Mouse (Mus musculus) lung, embryonic 14.5 days (tissue): ENCODE results near the gene Stx11. TPM values are rescaled to one million over a fixed set of nuclear protein-coding genes. Genes with fewer than 3 reads are reported as not detected.

ENCODE experiments used
- ATAC-seq: fragments of 200-750 bp; cut with Nextera tagmentation; 2 replicates; pipeline ENCODE4 v1.8.0; 2017; ENCODE audit warnings: mild to moderate bottlenecking, moderate TSS enrichment, moderate library complexity; ENCODE audit not compliant: insufficient read depth
- DNase-seq: peaks from one replicate; pipeline ENCODE4 v3.0.0-alpha.2; 2015
- H3K27ac ChIP-seq: fragments of 300-500 bp; sonication (generic); 2 replicates; pipeline ENCODE4 v1.5.1; 2014; ENCODE audit warnings: low read depth, mild to moderate bottlenecking, moderate library complexity
- H3K27me3 ChIP-seq: fragments of 300-500 bp; sonication (generic); 2 replicates; pipeline ENCODE4 v1.6.1; 2014; ENCODE audit warnings: low read length, control low read depth; ENCODE audit not compliant: insufficient read depth
- H3K36me3 ChIP-seq: fragments of 300-500 bp; sonication (generic); 2 replicates; pipeline ENCODE4 v1.6.1; 2014; ENCODE audit warnings: control low read depth; ENCODE audit not compliant: insufficient read depth
- H3K4me1 ChIP-seq: fragments of 300-500 bp; sonication (generic); 2 replicates; pipeline ENCODE4 v1.6.1; 2014; ENCODE audit warnings: antibody characterized with exemption, control low read depth; ENCODE audit not compliant: insufficient read depth
- H3K4me2 ChIP-seq: fragments of 300-500 bp; sonication (generic); 2 replicates; pipeline ENCODE4 v1.6.1; 2014; ENCODE audit warnings: mild to moderate bottlenecking
- H3K4me3 ChIP-seq: fragments of 300-500 bp; sonication (generic); 2 replicates; pipeline ENCODE4 v1.5.1; 2014; ENCODE audit warnings: low read depth, low read length
- H3K9ac ChIP-seq: fragments of 300-500 bp; sonication (generic); 2 replicates; pipeline ENCODE4 v1.6.1; 2014
- H3K9me3 ChIP-seq: fragments of 300-500 bp; sonication (generic); 2 replicates; pipeline ENCODE4 v1.6.1; 2016; ENCODE audit warnings: low read depth, low read length, control low read depth
- CTCF ChIP-seq: IDR thresholded peaks from 2 replicates; pipeline ENCODE4 v1.5.1; 2016; ENCODE audit warnings: antibody characterized with exemption, low read depth
- WGBS: fragments of 180-500 bp; shearing (Covaris S2); extraction: QIAGEN DNeasy Blood & Tissue Kit; methylation state at CpG from one replicate; pipeline ENCODE4 v1.1.7; 2014; 5-methylcytosine and 5-hydroxymethylcytosine counted together
- polyA plus RNA-seq: library from polyadenylated mRNA; unstranded; fragments of >200 nt; fragmentation: Nextera tagmentation; extraction: Ambion mirVana; gene quantifications from 2 replicates; pipeline ENCODE4 v1.2.1, GENCODE M21; 2014

Gene Stx11
- polyA plus RNA-seq, 1 experiment from 2014 or later, result 1.4 TPM

GRCm38 (mm10) chr10:12899901-12900300 lies 64.2 kb downstream of the Stx11 start:
- Histone ChIP-seq H3K27ac (no peak overlapping the region), H3K9me3 (no peaks in the 10 kb centered on the region), H3K27me3 (no peaks in the 10 kb centered on the region), H3K4me2 (no peak overlapping the region), H3K4me3 (no peak overlapping the region), H3K4me1 (no peaks in the 10 kb centered on the region), H3K36me3 (no peaks in the 10 kb centered on the region), H3K9ac (no peak overlapping the region)
- no peak for TF ChIP-seq CTCF
- ATAC-seq (no peak), DNase-seq (no peak)
- WGBS, result 80% methylated on average over 5 of the region's 5 CpGs

GRCm38 (mm10) chr10:12893339-12893738 lies 70.8 kb downstream of the Stx11 start:
- no peak overlapping the region for H3K4me2 ChIP-seq
- H3K36me3 ChIP-seq, result no peaks in the 10 kb centered on the region
- no peaks in the 10 kb centered on the region for H3K27me3 ChIP-seq
- H3K9me3 ChIP-seq, result no peaks in the 10 kb centered on the region
- no peak for DNase-seq
- H3K27ac ChIP-seq, result no peak overlapping the region
- no peak for TF ChIP-seq CTCF
- H3K9ac ChIP-seq, result no peak overlapping the region
- ATAC-seq, result no peak
- H3K4me3 ChIP-seq, result no peak overlapping the region
- 95% methylated on average over 3 of the region's 3 CpGs for WGBS
- no peaks in the 10 kb centered on the region for H3K4me1 ChIP-seq

DNA sequence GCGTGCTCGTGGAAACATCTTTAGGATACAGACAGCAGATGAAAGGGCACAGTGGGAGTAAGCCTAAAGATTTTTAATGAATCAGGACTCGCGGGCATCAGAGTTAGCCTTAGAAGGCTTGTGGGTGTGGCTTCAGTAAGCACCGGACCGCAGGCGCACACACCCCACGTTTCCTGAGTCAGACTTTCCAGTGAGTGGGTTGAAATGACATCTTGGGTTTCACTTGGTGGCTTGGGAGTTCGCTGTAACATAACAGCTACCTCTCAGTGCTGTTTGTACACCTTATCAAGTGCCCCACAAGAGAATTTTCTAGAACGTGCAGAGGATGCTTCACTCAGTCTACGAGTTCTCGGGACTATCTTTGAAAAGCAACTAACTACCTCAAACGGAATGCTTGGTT lies 75.7 kb downstream of the Stx11 start:
- no peak for TF ChIP-seq CTCF
- no peak for ATAC-seq
- no peak for DNase-seq
- H3K36me3 ChIP-seq, result no peaks in the 10 kb centered on the region
- no peak overlapping the region for H3K4me2 ChIP-seq
- no peak overlapping the region for H3K4me3 ChIP-seq
- H3K27ac ChIP-seq, result no peak overlapping the region
- H3K9me3 ChIP-seq, result no peaks in the 10 kb centered on the region
- H3K27me3 ChIP-seq, result no peaks in the 10 kb centered on the region
- H3K9ac ChIP-seq, result no peak overlapping the region
- no peaks in the 10 kb centered on the region for H3K4me1 ChIP-seq
- 71% methylated on average over 13 of the region's 13 CpGs for WGBS

Other genes with a start within 250 kb of the Stx11 start
- gene Utrn, start 94.9 kb downstream of the Stx11 start, polyA plus RNA-seq, result 66.1 and 67.9 TPM in 2 replicates
- 42.3 and 44.2 TPM in 2 replicates for gene Sf3b5, start 41.0 kb upstream of the Stx11 start, polyA plus RNA-seq
- gene Plagl1, start 96.2 kb upstream of the Stx11 start, polyA plus RNA-seq, result 206 and 216 TPM in 2 replicates
- not detected in 2 replicates for gene Zc2hc1b, start 213.7 kb upstream of the Stx11 start, polyA plus RNA-seq
- 81.7 and 83.8 TPM in 2 replicates for gene Ltv1, start 228.9 kb upstream of the Stx11 start, polyA plus RNA-seq